Comparison of ENCODE assay signal across 17 mouse cellular contexts in the genomic region with DNA sequence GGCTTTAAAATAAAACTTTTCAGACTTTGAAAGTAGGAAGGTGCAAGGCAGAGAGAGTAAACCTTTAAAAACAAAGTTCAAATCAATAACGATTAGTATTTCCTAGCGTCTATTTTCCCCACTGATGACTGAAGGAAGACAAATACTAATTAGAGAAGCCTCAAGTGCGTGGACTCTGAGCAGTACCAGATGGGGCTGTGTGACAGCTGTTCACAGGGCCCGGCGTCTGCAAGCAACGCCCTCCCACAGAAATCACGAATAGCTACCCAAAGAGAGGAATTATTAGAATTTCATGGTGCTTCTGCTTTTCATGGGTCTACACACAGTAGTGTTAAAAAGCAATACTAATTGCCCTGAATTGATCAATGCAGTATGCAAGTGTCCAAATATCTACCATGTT.
DNase-seq lines count a peak whose midpoint lies in the region; ATAC-seq lines count a peak whose summit lies in the region.
"Had no signal": no experiment of that assay in that cellular context is flagged by ENCODE, and none has a peak within 500 bp of the region (broad histone marks: within the 10 kb centered on the region; RNA-seq: fewer than 3 reads in every experiment).

No protein-coding gene starts in this region.

- H3K9me3 ChIP-seq in forebrain, embryonic 15.5 days, result no peaks in the 10 kb centered on the region
- H3K9me3 ChIP-seq: G1E; limb, embryonic 12.5 days had no signal

- WGBS in forebrain, embryonic 15.5 days, result 42% methylated on average over 7 of the region's 7 CpGs

- no peaks in the 10 kb centered on the region for H3K27me3 ChIP-seq in forebrain, embryonic 15.5 days
- H3K27me3 ChIP-seq: limb, embryonic 12.5 days had no signal

- ATAC-seq in forebrain, embryonic 15.5 days (replicated peaks), result peak; percentile 65; the same call in 1 of the 2 replicates
- ATAC-seq in megakaryocyte, adult 5-6 weeks (ENCODE audit: poor library complexity, severe bottlenecking), result no peak
- ATAC-seq: intestine, embryonic 16.5 days had no signal

- H3K9ac ChIP-seq in forebrain, embryonic 15.5 days (replicated peaks), result no peak overlapping the region
- H3K9ac ChIP-seq: limb, embryonic 12.5 days had no signal

- H3K36me3 ChIP-seq in forebrain, embryonic 15.5 days, result peaks cover 10% of the 10 kb centered on the region
- H3K36me3 ChIP-seq: G1E had no signal

- H3K4me1 ChIP-seq in forebrain, embryonic 15.5 days, result peaks cover 4% of the 10 kb centered on the region
- H3K4me1 ChIP-seq: limb, embryonic 12.5 days had no signal

- H3K4me2 ChIP-seq in forebrain, embryonic 15.5 days (replicated peaks), result no peak overlapping the region
- H3K4me2 ChIP-seq: limb, embryonic 12.5 days had no signal

- no peak overlapping the region for H3K27ac ChIP-seq in forebrain, embryonic 15.5 days (replicated peaks)
- H3K27ac ChIP-seq: gastrocnemius, adult 2 months; limb, embryonic 12.5 days had no signal

- DNase-seq in layer of hippocampus, adult 18-20 months (ENCODE audit: low spot score in 2 of 2), result peak; percentile 43 to 65
- no peak for DNase-seq in layer of hippocampus, postnatal 25 days (ENCODE audit: extremely low spot score in 1 of 2, low spot score in 1 of 2)
- DNase-seq in brain, adult 2 months (ENCODE audit: low read depth, low spot score), result peak; percentile 75
- peak; percentile 68 for DNase-seq in layer of hippocampus, adult 9-11 months
- no peak for DNase-seq in urinary bladder, postnatal 14 days (ENCODE audit: low spot score)
- DNase-seq: adrenal gland, adult 8-10 months; cerebellum, adult 9-11 months; gastrocnemius, adult 2 months; heart, postnatal 14 days; kidney, postnatal 4 days; lung, postnatal 36 days had no signal

- no peak overlapping the region for H3K4me3 ChIP-seq in forebrain, embryonic 15.5 days
- H3K4me3 ChIP-seq: erythroblast, embryonic 14.5 days; gastrocnemius, adult 2 months; limb, embryonic 12.5 days had no signal

Comparison
In these comparisons a context has a peak if more than half of its experiments do, and no peak if none do; other contexts are left out.
1. DNase-seq: peak in layer of hippocampus, adult 18-20 months (2 of 2), brain, adult 2 months (single experiment) and layer of hippocampus, adult 9-11 months (single experiment); none in layer of hippocampus, postnatal 25 days (0 of 2) and urinary bladder, postnatal 14 days (single experiment).